Mouse (Mus musculus) neural tube, embryonic 14.5 days (tissue): ENCODE measurements around the gene F2rl1. TPM values are rescaled to one million over a fixed set of nuclear protein-coding genes. Genes with fewer than 3 reads are reported as not detected.
A peak's percentile ranks its signal among the peaks of the same experiment; 100 is the strongest.
"Not testable (repeated sequence)": the region's sequence is repeated elsewhere in the genome, so short reads cannot be mapped to it uniquely, and the experiment has no call there.

Experiments
- ATAC-seq: fragments of 200-750 bp; cut with Nextera tagmentation; 2 replicates; pipeline ENCODE4 v1.8.0; 2017; ENCODE audit warnings: low read depth, mild to moderate bottlenecking, moderate TSS enrichment, moderate library complexity
- H3K27ac ChIP-seq: fragments of 300-500 bp; sonication (generic); 2 replicates; pipeline ENCODE4 v1.5.1; 2014; ENCODE audit warnings: low read depth, mild to moderate bottlenecking, control low read depth, low read length, moderate library complexity, mixed read lengths
- H3K27me3 ChIP-seq: fragments of 300-500 bp; sonication (generic); 2 replicates; pipeline ENCODE4 v1.6.1; 2014; ENCODE audit warnings: low read length; ENCODE audit not compliant: control insufficient read depth, insufficient read depth
- H3K36me3 ChIP-seq: fragments of 300-500 bp; sonication (generic); 2 replicates; pipeline ENCODE4 v1.6.1; 2014; ENCODE audit warnings: low read length, mixed read lengths; ENCODE audit not compliant: control insufficient read depth, insufficient read depth
- H3K4me1 ChIP-seq: fragments of 300-500 bp; sonication (generic); 2 replicates; pipeline ENCODE4 v1.6.1; 2014; ENCODE audit warnings: low read length; ENCODE audit not compliant: control insufficient read depth, insufficient read depth
- H3K4me2 ChIP-seq: fragments of 300-500 bp; sonication (generic); 2 replicates; pipeline ENCODE4 v1.6.1; 2014; ENCODE audit warnings: mild to moderate bottlenecking, low read depth, low read length, control low read depth
- H3K4me3 ChIP-seq: fragments of 300-500 bp; sonication (generic); 2 replicates; pipeline ENCODE4 v1.5.1; 2014; ENCODE audit warnings: low read depth, low read length, control low read depth, mixed read lengths
- H3K9ac ChIP-seq: fragments of 300-500 bp; sonication (generic); replicated peaks from 2 replicates; pipeline ENCODE4 v1.6.1; 2014; ENCODE audit warnings: low read depth, mild to moderate bottlenecking, control low read depth, low read length, mixed read lengths
- H3K9me3 ChIP-seq: fragments of 300-500 bp; sonication (generic); 2 replicates; pipeline ENCODE4 v1.6.1; 2016; ENCODE audit warnings: low read length; ENCODE audit not compliant: control insufficient read depth
- WGBS: fragments of 180-500 bp; shearing (Covaris S2); extraction: QIAGEN DNeasy Blood & Tissue Kit; methylation state at CpG from one replicate; pipeline ENCODE4 v1.1.7; 2014; 5-methylcytosine and 5-hydroxymethylcytosine counted together
- polyA plus RNA-seq: library from polyadenylated mRNA; unstranded; fragments of >200 nt; fragmentation: Nextera tagmentation; extraction: Ambion mirVana; gene quantifications from 2 replicates; pipeline ENCODE4 v1.2.1, GENCODE M21; 2014

F2rl1 gene
- polyA plus RNA-seq, 1 experiment from 2014 or later = not detected

DNA sequence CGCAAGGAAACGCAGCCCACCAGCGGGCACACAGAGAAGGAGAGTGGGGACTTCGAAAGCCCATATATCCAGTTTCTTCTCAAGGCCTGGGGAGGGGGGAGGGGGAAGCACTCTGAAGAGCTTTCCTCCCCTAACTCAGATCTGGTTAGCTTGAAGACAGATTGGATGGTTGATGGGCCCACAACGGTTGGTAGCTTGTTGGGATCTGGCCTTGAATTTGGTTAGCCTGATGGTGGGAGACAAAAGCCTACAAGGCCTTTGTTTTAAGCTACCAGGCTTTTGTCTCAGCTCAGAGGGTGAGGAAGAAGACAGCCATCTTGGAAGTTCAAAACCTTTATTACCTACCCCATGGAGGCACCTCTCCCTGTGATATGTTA lies 11.1 kb upstream of the F2rl1 start:
- Histone ChIP-seq H3K27ac (no peak overlapping the region), H3K36me3 (no peaks in the 10 kb centered on the region), H3K4me2 (no peak overlapping the region), H3K9me3 (no peaks in the 10 kb centered on the region), H3K27me3 (no peaks in the 10 kb centered on the region), H3K4me3 (no peak overlapping the region), H3K9ac (no peak overlapping the region), H3K4me1 (0 out of 2 replicates have a peak, but pooled peaks cover 3% of the 10 kb centered on the region)
- ATAC-seq = no peak
- 33% methylated on average over 5 of the region's 5 CpGs for WGBS

DNA sequence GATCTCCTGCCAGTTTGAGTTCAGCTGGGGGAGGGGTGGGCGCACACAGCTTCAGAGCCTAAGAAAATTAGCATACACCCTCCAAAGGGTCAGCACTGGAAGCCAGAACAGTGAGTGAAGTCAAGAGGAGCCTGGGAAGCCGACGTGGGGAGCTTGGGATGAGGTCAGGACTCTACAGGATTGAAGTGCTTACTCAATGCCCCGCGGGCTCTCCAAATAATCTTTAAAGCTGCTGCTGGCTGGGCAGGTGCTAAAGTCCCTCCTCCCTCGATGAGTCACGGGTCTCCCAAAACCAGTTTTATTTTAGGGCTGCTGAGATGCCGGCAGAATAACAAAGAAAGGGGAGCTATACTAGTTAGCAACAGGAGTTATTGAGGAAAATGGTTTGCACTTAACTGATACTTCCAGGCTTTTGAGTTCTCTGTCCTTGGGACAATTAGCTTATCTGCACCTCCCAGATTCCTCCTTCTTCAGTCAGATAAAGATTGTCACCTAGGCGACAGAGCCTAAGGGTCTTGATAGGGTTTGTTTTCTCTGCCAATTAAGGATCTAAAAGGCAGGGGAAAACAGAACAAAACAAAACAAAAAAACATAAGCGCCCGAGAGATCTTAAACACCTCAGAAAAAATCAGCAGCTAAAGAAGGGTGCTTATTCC lies 10.6 kb upstream of the F2rl1 start:
- H3K4me2 ChIP-seq = no peak overlapping the region
- no peaks in the 10 kb centered on the region for H3K9me3 ChIP-seq
- no peak overlapping the region for H3K9ac ChIP-seq
- no peak for ATAC-seq
- H3K27me3 ChIP-seq = no peaks in the 10 kb centered on the region
- H3K4me3 ChIP-seq = no peak overlapping the region
- H3K27ac ChIP-seq = no peak overlapping the region
- WGBS = 9% methylated on average over 11 of the region's 11 CpGs
- H3K36me3 ChIP-seq = no peaks in the 10 kb centered on the region
- H3K4me1 ChIP-seq = 0 out of 2 replicates have a peak, but pooled peaks cover 3% of the 10 kb centered on the region

DNA sequence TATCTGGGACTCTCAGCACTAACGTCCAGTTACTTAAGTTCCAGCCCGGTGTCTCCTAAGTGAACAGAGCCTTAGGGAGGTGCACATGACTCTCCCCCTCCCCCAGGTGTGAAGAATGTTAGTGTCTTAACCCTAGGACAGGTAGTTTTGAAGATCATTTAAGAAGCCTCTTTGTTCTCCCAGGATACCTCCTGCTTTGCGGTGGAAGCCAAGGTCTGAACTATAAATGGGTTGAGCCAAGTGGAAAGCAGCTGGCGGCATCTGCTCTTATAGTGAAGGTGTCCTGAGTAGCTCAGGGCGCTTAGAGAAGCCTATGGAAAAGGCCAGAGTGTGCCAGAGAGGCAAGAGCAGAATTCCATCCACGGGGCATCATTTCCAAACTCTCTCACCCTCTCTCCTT lies 10.0 kb upstream of the F2rl1 start:
- Histone ChIP-seq H3K27me3 (no peaks in the 10 kb centered on the region), H3K36me3 (no peaks in the 10 kb centered on the region), H3K4me1 (0 out of 2 replicates have a peak, but pooled peaks cover 3% of the 10 kb centered on the region), H3K27ac (no peak overlapping the region), H3K9me3 (no peaks in the 10 kb centered on the region), H3K4me2 (no peak overlapping the region), H3K4me3 (no peak overlapping the region), H3K9ac (no peak overlapping the region)
- WGBS = 17% methylated on average over 6 of the region's 6 CpGs
- no peak for ATAC-seq

DNA sequence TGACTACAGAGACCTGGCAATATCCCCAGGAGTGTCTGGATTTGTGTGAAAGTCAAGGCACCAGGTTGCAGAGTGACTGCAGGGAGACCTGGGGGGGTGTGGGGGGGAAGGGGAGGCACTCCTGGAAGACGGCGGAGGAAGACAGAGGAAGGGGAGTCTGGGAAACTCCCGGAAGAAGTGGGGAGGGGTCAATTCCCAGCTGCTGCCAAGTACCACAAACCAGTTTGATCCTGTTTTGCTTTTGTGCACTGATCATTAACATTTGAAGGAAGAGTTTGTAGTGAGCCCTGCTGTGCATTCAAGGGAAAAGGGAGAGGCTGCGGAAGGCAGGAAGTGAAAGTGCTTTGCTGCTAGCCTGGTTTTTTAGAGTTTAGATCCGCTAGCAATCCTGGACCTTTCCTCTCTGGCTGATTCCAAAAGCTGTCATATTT lies 9.1 kb upstream of the F2rl1 start:
- Histone ChIP-seq H3K36me3 (no peaks in the 10 kb centered on the region), H3K9me3 (no peaks in the 10 kb centered on the region), H3K4me1 (0 out of 2 replicates have a peak, but pooled peaks cover 3% of the 10 kb centered on the region), H3K27me3 (no peaks in the 10 kb centered on the region), H3K4me3 (no peak overlapping the region), H3K4me2 (peak overlapping the region; percentile 21; the same call in 1 of the 2 replicates), H3K27ac (no peak overlapping the region), H3K9ac (no peak overlapping the region)
- peak; percentile 58 for ATAC-seq
- WGBS = 3% methylated on average over 5 of the region's 5 CpGs

DNA sequence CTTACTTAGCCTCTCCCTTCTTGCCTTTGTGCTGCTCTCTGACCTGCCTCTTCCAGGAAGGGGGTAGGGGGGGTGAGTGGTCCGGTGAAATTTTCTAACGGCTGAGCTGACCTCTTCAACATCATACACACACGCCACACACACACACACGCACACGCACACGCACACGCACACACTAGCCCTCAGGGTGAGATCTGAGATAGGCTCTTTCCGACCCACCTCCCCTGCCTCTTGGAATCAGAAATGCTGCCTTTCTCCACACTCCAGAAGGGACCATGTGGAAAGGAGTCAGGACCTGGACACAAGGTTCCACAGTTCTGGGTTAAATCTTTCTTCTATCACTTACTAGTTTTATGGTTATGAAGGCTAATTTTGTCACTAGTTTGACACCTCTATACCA lies 8.6 kb upstream of the F2rl1 start:
- H3K4me3 ChIP-seq = no peak overlapping the region
- WGBS = 30% methylated on average over 8 of the region's 8 CpGs
- no peak; the same call in 1 of the 2 replicates for ATAC-seq

DNA sequence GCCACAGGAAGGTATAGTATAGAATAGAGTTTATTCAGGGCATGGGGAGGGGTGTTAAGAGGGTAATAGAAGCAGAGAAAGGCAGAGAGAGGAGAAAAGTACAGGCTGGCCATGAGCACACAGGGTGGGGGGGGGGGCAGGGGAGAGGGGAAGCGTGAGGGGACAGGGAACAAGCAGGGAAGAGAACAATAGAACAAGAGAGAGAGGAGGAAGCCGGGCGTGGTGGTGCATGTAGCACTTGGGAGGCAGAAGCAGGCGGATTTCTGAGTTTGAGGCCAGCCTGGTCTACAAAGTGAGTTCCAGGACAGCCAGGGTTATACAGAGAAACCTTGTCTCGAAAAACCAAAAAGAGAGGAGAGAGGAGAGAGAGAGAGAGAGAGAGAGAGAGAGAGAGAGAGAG lies 8.1 kb upstream of the F2rl1 start:
- ATAC-seq, H3K9ac ChIP-seq, H3K4me2 ChIP-seq, H3K27ac ChIP-seq, H3K36me3 ChIP-seq, H3K4me3 ChIP-seq, H3K27me3 ChIP-seq, H3K9me3 ChIP-seq, H3K4me1 ChIP-seq: not testable (repeated sequence)
- WGBS = 54% methylated on average over 5 of the region's 5 CpGs

More for the DNA sequence above, 8.6 kb upstream of the F2rl1 start:
- H3K9ac ChIP-seq = no peak overlapping the region
- H3K36me3 ChIP-seq = no peaks in the 10 kb centered on the region
- H3K9me3 ChIP-seq = no peaks in the 10 kb centered on the region
- H3K4me1 ChIP-seq = 0 out of 2 replicates have a peak, but pooled peaks cover 3% of the 10 kb centered on the region
- no peak overlapping the region for H3K27ac ChIP-seq
- no peaks in the 10 kb centered on the region for H3K27me3 ChIP-seq
- H3K4me2 ChIP-seq = no peak overlapping the region

DNA sequence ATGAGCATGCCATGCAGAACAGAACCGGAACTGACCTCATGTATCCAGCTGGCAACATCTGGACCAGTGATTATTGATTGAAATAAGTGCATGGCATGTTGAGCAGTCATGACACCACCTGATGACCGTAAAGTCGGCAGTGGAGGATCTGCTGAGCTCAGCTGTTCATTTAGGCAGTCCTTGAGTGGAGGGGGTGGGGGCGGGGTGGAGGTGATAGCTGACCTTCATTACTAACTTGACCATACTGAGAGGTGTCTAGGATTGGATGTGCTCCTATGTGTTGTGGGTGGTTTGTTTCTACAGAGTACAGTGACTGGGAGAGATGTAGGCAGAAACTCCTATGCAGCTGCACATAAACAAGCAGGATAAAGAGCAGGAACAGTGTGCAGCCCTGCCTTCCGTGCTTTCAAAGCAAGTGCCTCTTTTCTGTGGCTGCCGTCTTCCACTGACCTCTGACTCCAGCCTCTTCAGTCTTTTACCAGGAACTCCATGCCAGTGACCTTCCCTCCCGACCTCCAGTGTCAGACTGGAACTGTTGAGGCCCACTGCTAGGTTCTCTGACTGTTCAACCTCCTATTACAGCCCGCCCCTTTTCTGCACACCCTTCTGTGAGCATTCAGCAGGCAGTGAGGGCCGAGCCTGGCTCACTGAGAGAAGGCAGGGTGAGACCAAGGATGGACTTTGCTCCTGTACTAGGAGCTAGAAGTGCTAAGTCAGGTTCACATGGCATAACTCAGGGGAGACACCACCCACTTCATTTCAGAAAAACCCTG lies 6.4 kb upstream of the F2rl1 start:
- WGBS = 28% methylated on average over 9 of the region's 9 CpGs
- Histone ChIP-seq H3K27ac (no peak overlapping the region), H3K36me3 (no peaks in the 10 kb centered on the region), H3K9ac (no peak overlapping the region), H3K4me3 (no peak overlapping the region), H3K27me3 (no peaks in the 10 kb centered on the region), H3K4me2 (no peak overlapping the region), H3K9me3 (no peaks in the 10 kb centered on the region), H3K4me1 (0 out of 2 replicates have a peak, but pooled peaks cover 3% of the 10 kb centered on the region)
- no peak for ATAC-seq

DNA sequence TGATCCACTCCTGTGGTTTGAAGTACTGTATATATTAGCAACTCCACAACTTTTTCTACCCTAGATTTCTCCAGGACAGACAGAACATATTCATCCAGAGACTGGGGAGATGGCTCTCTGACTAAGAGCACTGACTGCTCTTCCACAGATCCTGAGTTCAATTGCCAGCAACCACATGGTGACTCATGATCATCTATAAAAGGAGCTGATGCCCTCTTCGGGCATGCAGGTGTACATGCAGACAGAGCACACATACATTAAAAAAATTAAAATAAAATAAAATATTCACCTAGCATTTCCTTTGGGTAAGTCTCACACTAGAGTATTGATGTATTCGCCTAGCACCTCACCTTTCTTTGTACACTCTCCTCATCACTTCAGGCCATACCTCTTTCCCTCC lies 4.2 kb upstream of the F2rl1 start:
- no peaks in the 10 kb centered on the region for H3K36me3 ChIP-seq
- 90% methylated on average over 2 of the region's 2 CpGs for WGBS

DNA sequence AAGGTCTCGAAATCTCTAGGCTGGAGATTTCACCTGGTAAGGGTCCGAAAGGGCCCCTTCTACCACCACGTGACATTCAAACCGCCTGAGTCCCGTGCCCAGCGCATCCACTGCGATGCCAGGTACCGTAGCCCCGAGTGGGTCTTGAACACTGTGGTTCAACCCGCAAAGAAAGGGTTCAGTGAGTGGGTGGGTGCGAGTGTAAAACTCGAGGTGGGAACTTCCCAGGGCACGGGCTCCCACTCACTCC lies 678 bp downstream of the F2rl1 start:
- Histone ChIP-seq H3K9ac (no peak overlapping the region), H3K27me3 (peaks cover 21% of the 10 kb centered on the region), H3K27ac (no peak overlapping the region), H3K4me1 (peaks cover 12% of the 10 kb centered on the region), H3K36me3 (no peaks in the 10 kb centered on the region), H3K4me2 (peak overlapping the region; percentile 44), H3K4me3 (peak overlapping the region; percentile 20), H3K9me3 (no peaks in the 10 kb centered on the region)
- WGBS = under 1% methylated on average over 13 of the region's 13 CpGs
- ATAC-seq = no peak

More for the DNA sequence above, 4.2 kb upstream of the F2rl1 start:
- Histone ChIP-seq H3K4me2 (no peak overlapping the region), H3K4me1 (peaks cover 12% of the 10 kb centered on the region), H3K27ac (no peak overlapping the region), H3K4me3 (no peak overlapping the region), H3K9me3 (no peaks in the 10 kb centered on the region), H3K9ac (no peak overlapping the region), H3K27me3 (peaks cover 15% of the 10 kb centered on the region)
- ATAC-seq = no peak
